Mouse (Mus musculus) gonadal fat pad, adult 2 months (tissue): ENCODE measurements at regions not wholly inside any gene's neighbourhood (a gene's known extent, or its start where the extent isn't known, plus 50 kb on each side); places are given as distances from the start of the nearest gene placed in this dataset.

Experiments used
- DNase-seq: peaks from one replicate; pipeline ENCODE4 v3.0.0-alpha.2; 2012; ENCODE audit warnings: low read depth

GRCm38 (mm10) chr4:83915871-83916270 lies 390.5 kb downstream of the Ccdc171 start:
- DNase-seq = no peak

- no peak for DNase-seq
Measured at GRCm38 (mm10) chr4:83917009-83917408, 391.7 kb downstream of the Ccdc171 start.

GRCm38 (mm10) chr4:83918093-83918492 lies 392.7 kb downstream of the Ccdc171 start:
- no peak for DNase-seq

GRCm38 (mm10) chr4:83919041-83919440 lies 393.7 kb downstream of the Ccdc171 start:
- no peak for DNase-seq

- DNase-seq = no peak
Measured at GRCm38 (mm10) chr4:83925118-83925842, 399.9 kb downstream of the Ccdc171 start.

GRCm38 (mm10) chr4:83926195-83926731 lies 400.9 kb downstream of the Ccdc171 start:
- no peak for DNase-seq

GRCm38 (mm10) chr4:83931897-83932654 lies 406.7 kb downstream of the Ccdc171 start:
- no peak for DNase-seq

- no peak for DNase-seq
Measured at GRCm38 (mm10) chr4:83941693-83942092, 416.3 kb downstream of the Ccdc171 start.

GRCm38 (mm10) chr4:83949612-83950011 lies 424.3 kb downstream of the Ccdc171 start:
- DNase-seq = peak; percentile 63

GRCm38 (mm10) chr4:83950809-83951409 lies 425.6 kb downstream of the Ccdc171 start:
- no peak for DNase-seq

GRCm38 (mm10) chr4:83956252-83956904 lies 431.0 kb downstream of the Ccdc171 start:
- DNase-seq = no peak

- DNase-seq = no peak
Measured at GRCm38 (mm10) chr4:83957217-83957692, 431.9 kb downstream of the Ccdc171 start.

- DNase-seq = no peak
Measured at GRCm38 (mm10) chr4:83966898-83967297, 441.6 kb downstream of the Ccdc171 start.

GRCm38 (mm10) chr4:83973162-83973561 lies 447.8 kb downstream of the Ccdc171 start:
- no peak for DNase-seq

- no peak for DNase-seq
Measured at GRCm38 (mm10) chr4:83974214-83975012, 449.1 kb downstream of the Ccdc171 start.

GRCm38 (mm10) chr4:83975569-83975968 lies 450.2 kb downstream of the Ccdc171 start:
- no peak for DNase-seq

- DNase-seq = no peak
Measured at GRCm38 (mm10) chr4:83976067-83976466, 450.7 kb downstream of the Ccdc171 start.

- DNase-seq = no peak
Measured at GRCm38 (mm10) chr4:83979088-83979487, 453.7 kb downstream of the Ccdc171 start.

- no peak for DNase-seq
Measured at GRCm38 (mm10) chr4:83984671-83985391, 459.5 kb downstream of the Ccdc171 start.

GRCm38 (mm10) chr4:83985451-83985850 lies 460.1 kb downstream of the Ccdc171 start:
- DNase-seq = no peak
